Comparison of ENCODE assay signal across 10 mouse cellular contexts in the genomic region with DNA sequence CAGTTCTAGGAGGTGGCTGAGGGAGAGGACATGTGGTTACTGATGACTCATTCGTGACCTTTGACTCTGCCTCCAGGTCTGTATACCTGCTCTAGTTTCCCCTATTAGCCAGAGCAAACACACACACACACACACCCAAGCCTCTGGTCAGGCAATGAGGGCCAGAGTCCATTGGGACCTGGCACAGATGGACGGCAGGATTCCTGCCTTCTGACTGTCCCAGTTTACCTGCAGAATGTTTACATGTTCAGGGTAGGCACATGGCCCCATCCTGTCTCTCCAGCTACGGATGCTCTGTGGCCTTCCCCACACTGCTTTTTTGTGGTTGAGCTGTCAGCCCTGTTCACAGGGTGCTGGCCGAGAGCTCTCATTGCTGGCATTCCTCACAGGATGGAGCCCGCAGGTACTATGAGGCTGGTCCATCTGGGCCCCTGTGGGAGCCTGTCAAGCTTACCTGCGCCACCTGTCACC. TPM values are rescaled to one million over a fixed set of nuclear protein-coding genes. Genes with fewer than 3 reads are reported as not detected.
A peak's percentile ranks its signal among the peaks of the same experiment; 100 is the strongest.
DNase-seq lines count a peak whose midpoint lies in the region; ATAC-seq lines count a peak whose summit lies in the region.
"Had no signal": no experiment of that assay in that cellular context is flagged by ENCODE, and none has a peak within 500 bp of the region (broad histone marks: within the 10 kb centered on the region; RNA-seq: fewer than 3 reads in every experiment).

No protein-coding gene starts in this region.

- DNase-seq in cerebellum, postnatal 4 days (ENCODE audit: low spot score in 2 of 2): no peak
- peak; percentile 55 for DNase-seq in 416B (ENCODE audit: low read depth)
- peak; percentile 82 to 88 for DNase-seq in cerebellum, postnatal 10 days
- peak; percentile 46 for DNase-seq in liver
- DNase-seq in gastrocnemius, adult 18-20 months (ENCODE audit: low spot score): no peak
- DNase-seq in layer of hippocampus, adult 11-12 months (ENCODE audit: low spot score): no peak
- no peak for DNase-seq in spleen, adult 18-20 months
- DNase-seq: heart, postnatal 4 days; retina, postnatal 1 day had no signal

- peak; percentile 69 for ATAC-seq in cerebellum, adult (ENCODE audit: insufficient number of reproducible peaks, low FRiP score, low TSS enrichment)

RNA-seq across cellular contexts. Expression of a gene that starts 2.0 kb away (rescaled TPM):
- total RNA-seq in gastrocnemius, adult 18-20 months (2021): not detected

RNA-seq across cellular contexts. Expression of a gene that starts 2.5 kb away (rescaled TPM):
- total RNA-seq in gastrocnemius, adult 18-20 months (2021): 1 to 10 TPM; 5.4 to 5.5 TPM

RNA-seq across cellular contexts. Expression of a gene that starts 17.9 kb away (rescaled TPM):
- total RNA-seq in gastrocnemius, adult 18-20 months (2021): 100 to 1,000 TPM; 125 to 126 TPM

RNA-seq across cellular contexts. Expression of a gene that starts 28.4 kb away (rescaled TPM):
- 1 to 10 TPM; 1.2 to 1.8 TPM for total RNA-seq in gastrocnemius, adult 18-20 months (2021)

RNA-seq across cellular contexts. Expression of a gene that starts 59.3 kb away (rescaled TPM):
- total RNA-seq in gastrocnemius, adult 18-20 months (2021): 1 to 10 TPM; 1.5 to 3.3 TPM

Comparison
In these comparisons a context has a peak if more than half of its experiments do, and no peak if none do; other contexts are left out.
1. DNase-seq: peak in 416B (single experiment), cerebellum, postnatal 10 days (2 of 2) and liver (single experiment); none in cerebellum, postnatal 4 days (0 of 2), gastrocnemius, adult 18-20 months (single experiment), layer of hippocampus, adult 11-12 months (single experiment) and spleen, adult 18-20 months (0 of 2).